16 mouse cellular contexts compared by ENCODE assay signal in genomic region chr1:170163398-170163943, GRCm38 (mm10). TPM values are rescaled to one million over a fixed set of nuclear protein-coding genes. Genes with fewer than 3 reads are reported as not detected.
A peak's percentile ranks its signal among the peaks of the same experiment; 100 is the strongest.
DNase-seq lines count a peak whose midpoint lies in the region; ATAC-seq and TF ChIP-seq lines count a peak whose summit lies in the region.
"Had no signal": no experiment of that assay in that cellular context is flagged by ENCODE, and none has a peak within 500 bp of the region (broad histone marks: within the 10 kb centered on the region; RNA-seq: fewer than 3 reads in every experiment).

No protein-coding gene starts in this region.

- no peak for TF ChIP-seq CTCF in kidney, adult 2 months (conservative IDR thresholded peaks at IDR 0.05; ENCODE audit: insufficient read depth, insufficient read length, low read depth, low read length)
- TF ChIP-seq CTCF in G1E (IDR thresholded peaks at IDR 0.05; ENCODE audit: low read depth, low read length) = no peak

- no peak for TF ChIP-seq POLR2A in kidney, adult 2 months (IDR thresholded peaks at IDR 0.05; ENCODE audit: low read depth, low read length)

- no peaks in the 10 kb centered on the region for H3K9me3 ChIP-seq in kidney, embryonic 14.5 days (ENCODE audit: control insufficient read depth, low read length)
- H3K9me3 ChIP-seq in G1E (replicated peaks) = no peaks in the 10 kb centered on the region
- no peaks in the 10 kb centered on the region for H3K9me3 ChIP-seq in kidney, embryonic 16.5 days (ENCODE audit: low read length)
- no peaks in the 10 kb centered on the region for H3K9me3 ChIP-seq in hindbrain, embryonic 16.5 days (ENCODE audit: control insufficient read depth, low read length)
- H3K9me3 ChIP-seq: forebrain, embryonic 15.5 days; hindbrain, embryonic 13.5 days; limb, embryonic 13.5 days; liver, embryonic 15.5 days; megakaryocyte, embryonic 14.5 days had no signal

- no peak overlapping the region for H3K4me2 ChIP-seq in kidney, embryonic 14.5 days (replicated peaks; ENCODE audit: low read depth, low read length)
- no peak overlapping the region for H3K4me2 ChIP-seq in kidney, embryonic 16.5 days (replicated peaks; ENCODE audit: low read depth, low read length)
- H3K4me2 ChIP-seq in hindbrain, embryonic 16.5 days (ENCODE audit: low read length) = no peak overlapping the region
- H3K4me2 ChIP-seq: forebrain, embryonic 15.5 days; hindbrain, embryonic 13.5 days; limb, embryonic 13.5 days; liver, embryonic 15.5 days had no signal

- no peaks in the 10 kb centered on the region for H3K27me3 ChIP-seq in kidney, adult 2 months (replicated peaks; ENCODE audit: control insufficient read depth, insufficient read depth, low read length)
- H3K27me3 ChIP-seq in kidney, embryonic 14.5 days (ENCODE audit: control insufficient read depth, insufficient read depth, low read length) = no peaks in the 10 kb centered on the region
- no peaks in the 10 kb centered on the region for H3K27me3 ChIP-seq in G1E (ENCODE audit: insufficient read depth, low read length)
- H3K27me3 ChIP-seq in kidney, embryonic 16.5 days (ENCODE audit: insufficient read depth, low read length) = no peaks in the 10 kb centered on the region
- no peaks in the 10 kb centered on the region for H3K27me3 ChIP-seq in hindbrain, embryonic 16.5 days (replicated peaks; ENCODE audit: control insufficient read depth, insufficient read depth, low read length)
- H3K27me3 ChIP-seq: forebrain, embryonic 15.5 days; hindbrain, embryonic 13.5 days; limb, embryonic 13.5 days; liver, embryonic 15.5 days; megakaryocyte, embryonic 14.5 days had no signal

- no peak overlapping the region for H3K4me3 ChIP-seq in kidney, adult 2 months (ENCODE audit: insufficient read depth, low read depth, low read length)
- no peak overlapping the region for H3K4me3 ChIP-seq in kidney, embryonic 14.5 days (ENCODE audit: low read length)
- no peak overlapping the region for H3K4me3 ChIP-seq in G1E (ENCODE audit: low read depth, low read length)
- H3K4me3 ChIP-seq in kidney, embryonic 16.5 days (ENCODE audit: low read length) = no peak overlapping the region
- H3K4me3 ChIP-seq in hindbrain, embryonic 16.5 days (ENCODE audit: low read length) = no peak overlapping the region
- H3K4me3 ChIP-seq: erythroblast, embryonic 14.5 days; forebrain, embryonic 15.5 days; hindbrain, embryonic 13.5 days; limb, embryonic 13.5 days; liver, embryonic 15.5 days; megakaryocyte, embryonic 14.5 days had no signal

- 61% methylated on average over 3 of the region's 3 CpGs for WGBS in kidney, adult 2 months
- 87% methylated on average over 3 of the region's 3 CpGs for WGBS in kidney, embryonic 14.5 days
- WGBS in kidney, embryonic 16.5 days = 85% methylated on average over 3 of the region's 3 CpGs
- 86% methylated on average over 3 of the region's 3 CpGs for WGBS in hindbrain, embryonic 16.5 days

- H3K9ac ChIP-seq in kidney, embryonic 14.5 days (ENCODE audit: low read depth, low read length) = no peak overlapping the region
- no peak overlapping the region for H3K9ac ChIP-seq in kidney, embryonic 16.5 days (replicated peaks; ENCODE audit: low read length)
- no peak overlapping the region for H3K9ac ChIP-seq in hindbrain, embryonic 16.5 days (ENCODE audit: low read depth, low read length)
- H3K9ac ChIP-seq: forebrain, embryonic 15.5 days; hindbrain, embryonic 13.5 days; limb, embryonic 13.5 days; liver, embryonic 15.5 days had no signal

- H3K4me1 ChIP-seq in kidney, adult 2 months (ENCODE audit: control insufficient read depth, insufficient read depth, low read length) = peaks cover 23% of the 10 kb centered on the region
- H3K4me1 ChIP-seq in kidney, embryonic 14.5 days (ENCODE audit: control insufficient read depth, insufficient read depth, low read length) = no peaks in the 10 kb centered on the region
- H3K4me1 ChIP-seq in G1E (ENCODE audit: insufficient read depth, low read depth, low read length) = peaks cover 63% of the 10 kb centered on the region
- H3K4me1 ChIP-seq in kidney, embryonic 16.5 days (ENCODE audit: insufficient read depth, low read length) = no peaks in the 10 kb centered on the region
- H3K4me1 ChIP-seq in hindbrain, embryonic 16.5 days (ENCODE audit: control insufficient read depth, insufficient read depth, low read depth, low read length) = no peaks in the 10 kb centered on the region
- H3K4me1 ChIP-seq: forebrain, embryonic 15.5 days; limb, embryonic 13.5 days had no signal

- peak; percentile 60 for DNase-seq in kidney, adult 2 months
- no peak for DNase-seq in G1E (ENCODE audit: low spot score)
- DNase-seq in embryo, embryonic 11 days = no peak
- no peak for DNase-seq in adrenal gland, postnatal 36 days
- DNase-seq: cerebellum, postnatal 14 days had no signal

- H3K36me3 ChIP-seq in kidney, adult 2 months (ENCODE audit: control insufficient read depth, insufficient read depth, low read length) = peaks cover 6% of the 10 kb centered on the region
- H3K36me3 ChIP-seq in kidney, embryonic 14.5 days (ENCODE audit: control insufficient read depth, insufficient read depth, low read length) = peaks cover 41% of the 10 kb centered on the region
- peaks cover 82% of the 10 kb centered on the region for H3K36me3 ChIP-seq in G1E (replicated peaks)
- peaks cover 16% of the 10 kb centered on the region for H3K36me3 ChIP-seq in kidney, embryonic 16.5 days (ENCODE audit: insufficient read depth, low read length)
- H3K36me3 ChIP-seq in hindbrain, embryonic 16.5 days (ENCODE audit: control insufficient read depth, insufficient read depth, low read length) = peaks cover 9% of the 10 kb centered on the region

- no peak for ATAC-seq in kidney, embryonic 14.5 days (ENCODE audit: low FRiP score, low TSS enrichment)
- ATAC-seq in G1E (ENCODE audit: extremely low read depth, insufficient number of reproducible peaks, low FRiP score, poor library complexity, severe bottlenecking) = peak; percentile 18
- ATAC-seq in kidney, embryonic 16.5 days (ENCODE audit: low FRiP score, low TSS enrichment) = no peak
- peak; percentile 49 for ATAC-seq in megakaryocyte progenitor cell, adult 5-6 weeks (replicated peaks; ENCODE audit: poor library complexity)
- no peak for ATAC-seq in hindbrain, embryonic 16.5 days
- ATAC-seq: forebrain, embryonic 15.5 days; midbrain, embryonic 16.5 days had no signal

- peak overlapping the region; percentile 92 for H3K27ac ChIP-seq in kidney, adult 2 months (ENCODE audit: insufficient read depth, low read depth, low read length)
- H3K27ac ChIP-seq in kidney, embryonic 14.5 days (ENCODE audit: low read depth, low read length) = no peak overlapping the region
- peak overlapping the region; percentile 60; the same call in 1 of the 2 replicates for H3K27ac ChIP-seq in kidney, embryonic 16.5 days (ENCODE audit: low read length)
- no peak overlapping the region for H3K27ac ChIP-seq in hindbrain, embryonic 16.5 days (ENCODE audit: low read depth, low read length)
- H3K27ac ChIP-seq: forebrain, embryonic 15.5 days; hindbrain, embryonic 13.5 days; limb, embryonic 13.5 days; liver, embryonic 15.5 days had no signal

RNA-seq across cellular contexts. Expression of gene Uap1, which starts 11.3 kb away (rescaled TPM):
- 31.6 and 34.3 TPM in 2 replicates for polyA plus RNA-seq in kidney, adult 2 months (2012; rRNA removed)
- 36.5 and 51.0 TPM in 2 replicates for polyA plus RNA-seq in kidney, embryonic 14.5 days (2014; fragmentation: Nextera tagmentation; extraction: Ambion mirVana)
- 167 and 171 TPM in 2 replicates for total RNA-seq in G1E (2014; fragmentation: Nextera tagmentation)
- total RNA-seq in G1E (2017) = 530 and 570 TPM in 2 replicates
- 16.7 and 24.1 TPM in 2 replicates for polyA plus RNA-seq in G1E (2012)
- 54.8 and 57.9 TPM in 2 replicates for polyA plus RNA-seq in kidney, embryonic 16.5 days (2015; fragmentation: Nextera tagmentation; extraction: Ambion mirVana)
- 89.7 and 105 TPM in 2 replicates for total RNA-seq in megakaryocyte progenitor cell, adult 5-6 weeks (2015)
- total RNA-seq in megakaryocyte progenitor cell, adult 5-6 weeks (2017) = 62.0 and 74.7 TPM in 2 replicates
- polyA plus RNA-seq in hindbrain, embryonic 16.5 days (2015; fragmentation: Nextera tagmentation; extraction: Ambion mirVana) = 65.0 and 65.4 TPM in 2 replicates
- 10 to 100 TPM; 57.5 to 65.4 TPM for total RNA-seq in adrenal gland, postnatal 36 days (2021)

RNA-seq across cellular contexts. Expression of gene Uhmk1, which starts 51.7 kb away (rescaled TPM):
- polyA plus RNA-seq in kidney, adult 2 months (2012; rRNA removed) = 20.8 and 27.6 TPM in 2 replicates
- polyA plus RNA-seq in kidney, embryonic 14.5 days (2014; fragmentation: Nextera tagmentation; extraction: Ambion mirVana) = 8.2 and 12.2 TPM in 2 replicates
- total RNA-seq in G1E (2014; fragmentation: Nextera tagmentation) (85.0 and 85.1 TPM in 2 replicates), G1E (2017) (70.1 and 86.0 TPM in 2 replicates)
- polyA plus RNA-seq in G1E (2012) = 2.5 and 3.3 TPM in 2 replicates
- polyA plus RNA-seq in kidney, embryonic 16.5 days (2015; fragmentation: Nextera tagmentation; extraction: Ambion mirVana) = 7.8 and 8.7 TPM in 2 replicates
- total RNA-seq in megakaryocyte progenitor cell, adult 5-6 weeks (2015) = 41.6 and 45.7 TPM in 2 replicates
- 40.8 and 50.4 TPM in 2 replicates for total RNA-seq in megakaryocyte progenitor cell, adult 5-6 weeks (2017)
- polyA plus RNA-seq in hindbrain, embryonic 16.5 days (2015; fragmentation: Nextera tagmentation; extraction: Ambion mirVana) = 8.1 and 10.4 TPM in 2 replicates
- total RNA-seq in adrenal gland, postnatal 36 days (2021) = 10 to 100 TPM; 72.7 to 75.4 TPM

RNA-seq across cellular contexts. Expression of gene Ddr2, which starts 52.9 kb away (rescaled TPM):
- 9.5 and 9.7 TPM in 2 replicates for polyA plus RNA-seq in kidney, adult 2 months (2012; rRNA removed)
- polyA plus RNA-seq in kidney, embryonic 14.5 days (2014; fragmentation: Nextera tagmentation; extraction: Ambion mirVana) = 22.3 and 29.5 TPM in 2 replicates
- 0.08 TPM in 1 of 2 replicates, not detected in the other for total RNA-seq in G1E (2014; fragmentation: Nextera tagmentation)
- 0.05 and 0.17 TPM in 2 replicates for total RNA-seq in G1E (2017)
- polyA plus RNA-seq in G1E (2012) = not detected in 2 replicates
- 33.1 and 35.7 TPM in 2 replicates for polyA plus RNA-seq in kidney, embryonic 16.5 days (2015; fragmentation: Nextera tagmentation; extraction: Ambion mirVana)
- total RNA-seq in megakaryocyte progenitor cell, adult 5-6 weeks (2015) = not detected in 2 replicates
- total RNA-seq in megakaryocyte progenitor cell, adult 5-6 weeks (2017) = not detected in 2 replicates
- polyA plus RNA-seq in hindbrain, embryonic 16.5 days (2015; fragmentation: Nextera tagmentation; extraction: Ambion mirVana) = 7.7 and 10.1 TPM in 2 replicates
- 10 to 100 TPM; 19.5 to 20.3 TPM for total RNA-seq in adrenal gland, postnatal 36 days (2021)
- polyA plus RNA-seq: erythroblast, embryonic 14.5 days had no signal

Comparison
In these comparisons a context has a peak if more than half of its experiments do, and no peak if none do; other contexts are left out.
1. H3K27ac ChIP-seq: peak in kidney, adult 2 months (single experiment) and kidney, embryonic 16.5 days (single experiment); none in kidney, embryonic 14.5 days (single experiment) and hindbrain, embryonic 16.5 days (single experiment).
2. ATAC-seq: peak in G1E (single experiment) and megakaryocyte progenitor cell, adult 5-6 weeks (single experiment); none in kidney, embryonic 14.5 days (single experiment), kidney, embryonic 16.5 days (single experiment) and hindbrain, embryonic 16.5 days (single experiment).